Mouse (Mus musculus): ENCODE measurements around the gene Slc9a9. TPM values are rescaled to one million over a fixed set of nuclear protein-coding genes. Genes with fewer than 3 reads are reported as not detected.

Gene Slc9a9
- total and polyA plus RNA-seq, 2 experiments from 2014 or later: 6.0 to 6.7 TPM

- Histone ChIP-seq H3K27me3 (ENCODE audit: insufficient read depth, low read length) (no peaks in the 10 kb centered on the region), H3K9ac (replicated peaks; ENCODE audit: low read length, poor library complexity, severe bottlenecking) (no peak overlapping the region), H3K4me1 (ENCODE audit: insufficient read depth, low read length) (no peaks in the 10 kb centered on the region; the same call in 1 of the 2 replicates), H3K4me2 (ENCODE audit: low read depth, low read length, poor library complexity, severe bottlenecking) (no peak overlapping the region), H3K4me3 (ENCODE audit: low read depth, low read length) (no peak overlapping the region), H3K36me3 (ENCODE audit: insufficient read depth, low read length) (no peaks in the 10 kb centered on the region), H3K27ac (ENCODE audit: low read depth, low read length) (no peak overlapping the region), H3K9me3 (ENCODE audit: low read length) (no peaks in the 10 kb centered on the region)
- WGBS: 78% methylated on average over 2 of the region's 2 CpGs
- DNase-seq (ENCODE audit: low spot score) (no peak), ATAC-seq (ENCODE audit: low FRiP score) (no peak)
- no peak for TF ChIP-seq CTCF (IDR thresholded peaks at IDR 0.05)
These were observed 16.7 kb downstream of the Slc9a9 start for GRCm38 (mm10) chr9:94686380-94686779.

- ATAC-seq (ENCODE audit: low FRiP score) (no peak), DNase-seq (ENCODE audit: low spot score) (no peak)
- H3K9ac ChIP-seq (replicated peaks; ENCODE audit: low read length, poor library complexity, severe bottlenecking): no peak overlapping the region
- 100% methylated on average over 1 of the region's 1 CpGs for WGBS
- H3K4me2 ChIP-seq (ENCODE audit: low read depth, low read length, poor library complexity, severe bottlenecking): no peak overlapping the region
- no peaks in the 10 kb centered on the region; the same call in 1 of the 2 replicates for H3K4me1 ChIP-seq (ENCODE audit: insufficient read depth, low read length)
- no peaks in the 10 kb centered on the region for H3K36me3 ChIP-seq (ENCODE audit: insufficient read depth, low read length)
- no peak overlapping the region for H3K4me3 ChIP-seq (ENCODE audit: low read depth, low read length)
- H3K27ac ChIP-seq (ENCODE audit: low read depth, low read length): no peak overlapping the region
- no peaks in the 10 kb centered on the region for H3K27me3 ChIP-seq (ENCODE audit: insufficient read depth, low read length)
- no peaks in the 10 kb centered on the region for H3K9me3 ChIP-seq (ENCODE audit: low read length)
- TF ChIP-seq CTCF (IDR thresholded peaks at IDR 0.05): no peak
These were observed 17.6 kb downstream of the Slc9a9 start for GRCm38 (mm10) chr9:94687203-94687859.

DNA sequence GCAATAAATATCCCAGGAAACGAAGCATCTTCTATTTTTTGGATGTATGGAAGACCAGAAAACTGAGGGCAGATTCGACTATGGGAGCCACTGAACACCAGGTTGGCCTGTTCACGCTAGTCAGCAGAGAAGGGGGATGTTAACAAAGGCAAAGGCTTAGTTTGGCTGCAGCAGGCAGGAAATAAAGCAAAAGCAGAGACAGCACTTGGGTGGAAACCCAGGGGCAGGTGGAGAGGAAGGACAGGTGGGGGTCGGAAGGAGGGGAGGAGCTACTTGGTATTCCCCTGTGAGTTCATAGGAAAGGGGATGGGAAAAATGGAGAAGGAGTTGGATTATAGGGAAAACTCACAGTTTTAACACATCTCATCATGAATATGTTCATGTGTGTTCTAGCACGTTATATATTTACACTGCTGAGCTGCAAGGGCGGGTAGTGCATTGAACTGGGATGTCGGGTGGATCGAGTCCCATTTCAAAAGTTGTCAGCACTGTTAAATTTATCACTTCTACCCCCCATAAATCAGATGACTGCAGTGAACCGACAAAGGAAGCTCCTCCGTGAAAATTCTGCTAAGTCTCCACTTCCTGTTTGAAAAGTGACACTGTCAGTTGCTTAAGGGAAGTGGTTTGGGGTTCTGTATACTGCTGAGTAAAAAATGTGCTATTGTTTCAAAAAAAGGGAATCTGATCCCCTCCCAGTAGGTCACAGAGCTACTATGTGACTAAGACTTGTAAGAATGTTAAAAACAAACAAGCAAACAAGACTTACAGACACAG is 21.8 kb downstream of the Slc9a9 start:
- 68% methylated on average over 10 of the region's 10 CpGs for WGBS
- ATAC-seq (ENCODE audit: low FRiP score) (no peak), DNase-seq (ENCODE audit: low spot score) (no peak)
- Histone ChIP-seq H3K27ac (ENCODE audit: low read depth, low read length) (no peak overlapping the region), H3K4me2 (ENCODE audit: low read depth, low read length, poor library complexity, severe bottlenecking) (no peak overlapping the region), H3K4me3 (ENCODE audit: low read depth, low read length) (no peak overlapping the region), H3K9me3 (ENCODE audit: low read length) (no peaks in the 10 kb centered on the region), H3K27me3 (ENCODE audit: insufficient read depth, low read length) (no peaks in the 10 kb centered on the region), H3K4me1 (ENCODE audit: insufficient read depth, low read length) (no peaks in the 10 kb centered on the region; the same call in 1 of the 2 replicates), H3K36me3 (ENCODE audit: insufficient read depth, low read length) (no peaks in the 10 kb centered on the region), H3K9ac (replicated peaks; ENCODE audit: low read length, poor library complexity, severe bottlenecking) (no peak overlapping the region)
- no peak for TF ChIP-seq CTCF (IDR thresholded peaks at IDR 0.05)

- Histone ChIP-seq H3K27me3 (ENCODE audit: insufficient read depth, low read length) (no peaks in the 10 kb centered on the region), H3K4me2 (ENCODE audit: low read depth, low read length, poor library complexity, severe bottlenecking) (no peak overlapping the region), H3K9ac (replicated peaks; ENCODE audit: low read length, poor library complexity, severe bottlenecking) (no peak overlapping the region), H3K9me3 (ENCODE audit: low read length) (no peaks in the 10 kb centered on the region), H3K4me1 (ENCODE audit: insufficient read depth, low read length) (no peaks in the 10 kb centered on the region), H3K36me3 (ENCODE audit: insufficient read depth, low read length) (no peaks in the 10 kb centered on the region), H3K4me3 (ENCODE audit: low read depth, low read length) (no peak overlapping the region), H3K27ac (ENCODE audit: low read depth, low read length) (no peak overlapping the region)
- ATAC-seq (ENCODE audit: low FRiP score): no peak
- DNase-seq (ENCODE audit: low spot score): no peak
- 45% methylated on average over 7 of the region's 7 CpGs for WGBS
- no peak for TF ChIP-seq CTCF (IDR thresholded peaks at IDR 0.05)
These were observed 22.4 kb downstream of the Slc9a9 start for GRCm38 (mm10) chr9:94692122-94692521.

DNA sequence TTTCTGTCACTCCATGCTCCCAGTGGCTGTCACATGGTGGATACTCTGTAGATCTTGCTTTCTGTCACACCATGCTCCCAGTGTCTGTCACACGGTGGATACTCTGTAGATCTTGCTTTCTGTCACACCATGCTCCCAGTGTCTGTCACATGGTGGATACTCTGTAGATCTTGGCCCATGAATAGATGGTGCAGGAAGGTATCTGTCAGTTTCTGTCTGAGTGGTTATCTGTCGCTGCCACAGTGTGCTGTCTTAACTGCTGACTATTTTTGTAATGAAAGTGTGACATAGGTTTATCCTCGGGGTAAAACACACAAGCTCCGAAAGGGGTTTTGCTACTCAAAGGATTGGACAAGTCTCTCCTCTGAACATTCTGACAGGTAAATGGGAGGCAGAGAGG is 24.5 kb downstream of the Slc9a9 start:
- Histone ChIP-seq H3K9ac (replicated peaks; ENCODE audit: low read length, poor library complexity, severe bottlenecking) (no peak overlapping the region), H3K4me3 (ENCODE audit: low read depth, low read length) (no peak overlapping the region), H3K27ac (ENCODE audit: low read depth, low read length) (no peak overlapping the region), H3K27me3 (ENCODE audit: insufficient read depth, low read length) (no peaks in the 10 kb centered on the region), H3K9me3 (ENCODE audit: low read length) (no peaks in the 10 kb centered on the region), H3K4me2 (ENCODE audit: low read depth, low read length, poor library complexity, severe bottlenecking) (no peak overlapping the region), H3K4me1 (ENCODE audit: insufficient read depth, low read length) (no peaks in the 10 kb centered on the region), H3K36me3 (ENCODE audit: insufficient read depth, low read length) (no peaks in the 10 kb centered on the region)
- DNase-seq (ENCODE audit: low spot score) (no peak), ATAC-seq (ENCODE audit: low FRiP score) (no peak)
- no peak for TF ChIP-seq CTCF (IDR thresholded peaks at IDR 0.05)
- 82% methylated on average over 4 of the region's 4 CpGs for WGBS

DNA sequence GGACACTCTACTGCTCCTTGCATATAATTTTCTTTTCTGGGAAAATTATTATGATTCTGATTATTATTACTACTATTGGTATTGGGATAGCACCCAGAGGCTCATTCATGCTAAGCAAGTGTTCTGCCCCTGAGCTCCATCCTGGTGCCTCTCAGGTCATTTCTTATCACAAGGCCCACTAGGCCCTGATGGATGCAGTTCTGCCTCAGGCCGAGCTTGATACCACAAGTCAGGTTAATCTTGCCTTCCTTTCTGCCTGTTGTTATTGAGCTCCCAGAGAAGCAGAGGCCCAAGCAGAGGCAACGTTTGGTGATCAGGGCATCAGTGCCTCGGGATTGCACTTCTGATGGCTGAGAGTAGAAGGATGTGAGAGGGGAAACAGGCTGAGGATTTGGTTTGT is 25.3 kb downstream of the Slc9a9 start:
- no peak overlapping the region for H3K9ac ChIP-seq (replicated peaks; ENCODE audit: low read length, poor library complexity, severe bottlenecking)
- WGBS: 66% methylated on average over 3 of the region's 3 CpGs
- TF ChIP-seq CTCF (IDR thresholded peaks at IDR 0.05): no peak

More for the DNA sequence above, 25.3 kb downstream of the Slc9a9 start:
- no peak for DNase-seq (ENCODE audit: low spot score)
- ATAC-seq (ENCODE audit: low FRiP score): no peak
- Histone ChIP-seq H3K9me3 (ENCODE audit: low read length) (no peaks in the 10 kb centered on the region), H3K27me3 (ENCODE audit: insufficient read depth, low read length) (no peaks in the 10 kb centered on the region), H3K4me1 (ENCODE audit: insufficient read depth, low read length) (no peaks in the 10 kb centered on the region), H3K27ac (ENCODE audit: low read depth, low read length) (no peak overlapping the region), H3K4me2 (ENCODE audit: low read depth, low read length, poor library complexity, severe bottlenecking) (no peak overlapping the region), H3K4me3 (ENCODE audit: low read depth, low read length) (no peak overlapping the region), H3K36me3 (ENCODE audit: insufficient read depth, low read length) (no peaks in the 10 kb centered on the region)
